Mouse (Mus musculus) CD4-positive, CD25-positive, alpha-beta regulatory T cell, adult 2 months (primary cell): Measurements from ENCODE around the gene Hyls1.

Source experiments
- DNase-seq: peaks from one replicate; pipeline ENCODE4 v3.0.0-alpha.2; 2012; ENCODE audit warnings: low read depth, low spot score

Hyls1 gene

DNA sequence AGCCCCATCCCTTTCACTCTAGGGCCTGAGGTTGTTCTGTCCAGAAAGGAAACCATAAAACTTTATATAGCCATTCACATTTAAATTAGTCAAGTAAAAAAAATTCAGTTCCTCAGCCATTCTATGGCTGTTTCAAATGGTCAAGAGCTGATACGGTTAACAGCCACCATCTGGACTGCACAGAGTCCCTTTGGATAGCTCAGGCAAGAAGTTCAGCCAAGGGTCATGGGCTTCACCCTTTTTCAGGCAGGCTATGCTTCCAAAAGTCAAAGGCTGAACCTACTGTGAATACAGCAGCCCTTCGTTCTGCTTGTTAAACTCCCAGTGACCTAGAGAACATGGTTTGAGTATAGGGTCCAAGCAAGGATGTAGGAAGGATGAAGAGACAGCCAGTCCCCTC is 25.5 kb downstream of the Hyls1 start:
- no peak for DNase-seq

GRCm38 (mm10) chr9:35543099-35543860 is 26.9 kb downstream of the Hyls1 start:
- DNase-seq: no peak

GRCm38 (mm10) chr9:35541941-35542340 is 28.3 kb downstream of the Hyls1 start:
- DNase-seq: no peak

DNA sequence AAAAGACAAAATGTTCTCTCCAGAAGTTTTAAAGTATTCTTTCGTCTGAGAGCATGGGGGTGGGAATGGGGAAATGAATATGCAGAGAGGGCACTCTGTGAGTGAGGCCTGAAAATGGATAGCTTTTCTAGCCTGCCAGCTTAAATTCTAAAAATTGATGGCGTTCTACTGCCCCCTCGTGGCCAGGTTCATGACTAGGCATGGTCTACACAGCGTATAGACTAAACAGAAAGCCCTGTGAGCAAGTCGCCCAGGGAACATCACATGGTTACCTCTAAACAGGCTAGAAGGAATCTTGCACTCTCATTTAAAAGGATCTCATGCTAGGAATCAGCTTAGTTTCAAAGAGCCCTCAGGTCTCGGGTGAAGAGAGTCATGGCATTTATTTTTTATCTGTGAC is 28.7 kb downstream of the Hyls1 start:
- DNase-seq: peak; percentile 86

- no peak for DNase-seq
These were observed 29.2 kb downstream of the Hyls1 start for GRCm38 (mm10) chr9:35541024-35541423.

DNA sequence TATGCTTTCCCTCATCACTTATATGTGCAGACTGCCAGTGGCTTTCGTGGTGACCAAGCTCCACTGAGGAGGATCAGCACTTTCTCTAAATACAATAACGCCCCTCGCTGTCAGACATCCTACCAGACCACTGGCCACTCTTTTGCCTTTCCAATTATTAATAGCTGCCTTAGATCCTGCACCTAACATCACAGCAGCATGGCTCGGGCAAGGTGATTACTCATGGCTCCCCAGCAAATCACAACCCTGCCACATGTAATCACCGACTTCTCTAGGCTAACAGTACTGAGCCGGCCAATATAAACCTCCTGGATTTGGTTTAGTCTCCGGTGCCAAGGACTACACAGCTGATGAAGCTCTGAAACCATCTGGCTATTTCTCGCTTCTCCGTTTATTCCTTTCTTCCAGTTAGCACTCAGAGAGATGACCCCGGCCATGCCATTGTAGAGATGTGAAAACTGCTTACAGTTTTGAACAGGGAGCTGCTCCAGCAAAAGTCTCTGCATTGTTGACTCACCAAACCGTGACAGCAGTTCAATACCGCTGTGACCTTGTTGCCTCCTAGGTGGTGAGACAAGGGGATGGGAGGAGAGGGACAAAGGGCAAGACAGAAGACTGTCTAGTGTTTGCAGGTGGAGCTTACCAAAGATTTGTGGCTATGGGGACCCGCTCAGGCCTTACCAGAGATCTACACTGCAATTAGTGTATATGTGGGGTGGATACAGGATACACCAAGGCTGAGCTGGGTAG is 31.0 kb downstream of the Hyls1 start:
- no peak for DNase-seq

DNA sequence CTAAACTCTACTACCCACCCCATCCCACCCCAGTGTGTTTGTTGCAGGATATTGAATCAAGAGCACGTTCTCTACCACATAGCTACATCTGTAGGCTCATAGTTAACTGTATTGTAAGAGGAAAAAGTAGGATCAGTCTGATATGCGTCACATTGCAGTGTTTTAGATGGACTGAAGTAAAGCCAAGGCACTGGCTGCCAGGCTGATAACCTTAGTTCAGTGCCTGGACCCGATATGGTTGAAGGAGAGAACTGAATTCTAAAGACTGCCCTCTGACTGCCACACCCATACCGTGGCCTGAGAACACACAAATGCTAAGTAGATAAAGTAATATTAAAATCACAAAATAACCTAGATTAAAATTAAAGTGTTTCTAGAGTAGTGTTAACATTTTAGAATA is 34.3 kb downstream of the Hyls1 start:
- DNase-seq: no peak

DNA sequence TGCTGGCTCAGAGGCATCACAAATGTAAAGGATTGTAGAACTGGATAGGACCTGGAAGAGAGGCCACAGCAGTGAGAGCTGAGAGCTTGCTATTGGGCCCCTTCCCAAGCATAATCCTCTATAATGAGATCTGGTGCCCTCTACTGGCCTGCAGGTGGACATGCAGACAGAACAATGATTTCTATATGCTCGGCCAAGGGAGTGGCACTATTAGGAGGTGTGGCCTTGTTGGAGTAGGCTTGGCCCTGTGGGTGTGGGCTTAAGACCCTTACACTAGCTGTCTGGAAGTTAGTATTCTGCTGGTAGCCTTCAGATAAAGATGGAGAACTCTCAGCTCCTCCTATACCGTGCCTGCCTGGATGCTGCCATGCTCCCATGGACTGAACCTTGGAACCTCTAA is 35.1 kb downstream of the Hyls1 start:
- peak; percentile 71 for DNase-seq

DNA sequence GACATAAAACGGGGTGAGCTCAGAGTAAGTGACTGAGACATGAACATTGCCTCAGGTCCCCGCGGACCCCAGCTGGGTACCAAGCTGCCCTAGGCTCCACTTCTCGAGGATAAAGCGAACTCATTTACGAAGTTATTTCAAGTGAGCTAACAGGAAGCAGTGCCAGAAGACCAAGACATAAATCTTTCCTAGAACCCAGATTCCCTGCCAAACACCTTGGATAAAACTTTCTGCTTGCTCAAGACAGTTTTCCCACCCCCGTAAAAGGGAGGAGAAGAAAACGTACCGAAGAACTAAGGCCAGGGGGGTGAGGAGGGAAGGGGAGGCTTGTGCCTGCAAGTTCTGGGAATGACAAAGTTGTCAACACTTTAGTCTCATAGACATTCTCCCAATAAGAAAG is 36.9 kb downstream of the Hyls1 start:
- no peak for DNase-seq

- DNase-seq: no peak
These were observed 40.4 kb downstream of the Hyls1 start for GRCm38 (mm10) chr9:35529796-35530195.

DNA sequence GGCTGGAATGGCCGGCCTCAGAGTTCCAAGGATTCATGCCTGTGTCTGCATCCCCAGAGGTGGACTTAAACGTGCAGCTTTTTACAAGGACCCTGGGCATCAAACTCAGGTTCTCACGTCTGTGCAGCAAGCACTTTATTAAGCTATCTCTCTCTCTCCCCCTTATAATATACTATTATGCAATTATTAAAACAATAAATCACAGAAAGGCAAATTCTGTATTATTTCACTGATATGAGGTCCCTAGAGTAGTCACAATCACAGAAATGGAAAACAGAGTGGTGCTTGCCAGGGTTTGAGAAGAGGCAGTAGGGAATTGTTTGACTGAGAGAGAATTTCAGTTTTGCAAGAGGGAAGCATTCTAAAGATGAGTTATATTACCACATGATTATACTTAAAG is 41.1 kb downstream of the Hyls1 start:
- DNase-seq: no peak

- peak; percentile 83 for DNase-seq
These were observed 46.2 kb downstream of the Hyls1 start for GRCm38 (mm10) chr9:35523941-35524411.

GRCm38 (mm10) chr9:35523541-35523940 is 46.7 kb downstream of the Hyls1 start:
- no peak for DNase-seq

- DNase-seq: no peak
These were observed 47.2 kb downstream of the Hyls1 start for GRCm38 (mm10) chr9:35522821-35523515.

- DNase-seq: no peak
These were observed 48.0 kb downstream of the Hyls1 start for GRCm38 (mm10) chr9:35522241-35522640.

DNA sequence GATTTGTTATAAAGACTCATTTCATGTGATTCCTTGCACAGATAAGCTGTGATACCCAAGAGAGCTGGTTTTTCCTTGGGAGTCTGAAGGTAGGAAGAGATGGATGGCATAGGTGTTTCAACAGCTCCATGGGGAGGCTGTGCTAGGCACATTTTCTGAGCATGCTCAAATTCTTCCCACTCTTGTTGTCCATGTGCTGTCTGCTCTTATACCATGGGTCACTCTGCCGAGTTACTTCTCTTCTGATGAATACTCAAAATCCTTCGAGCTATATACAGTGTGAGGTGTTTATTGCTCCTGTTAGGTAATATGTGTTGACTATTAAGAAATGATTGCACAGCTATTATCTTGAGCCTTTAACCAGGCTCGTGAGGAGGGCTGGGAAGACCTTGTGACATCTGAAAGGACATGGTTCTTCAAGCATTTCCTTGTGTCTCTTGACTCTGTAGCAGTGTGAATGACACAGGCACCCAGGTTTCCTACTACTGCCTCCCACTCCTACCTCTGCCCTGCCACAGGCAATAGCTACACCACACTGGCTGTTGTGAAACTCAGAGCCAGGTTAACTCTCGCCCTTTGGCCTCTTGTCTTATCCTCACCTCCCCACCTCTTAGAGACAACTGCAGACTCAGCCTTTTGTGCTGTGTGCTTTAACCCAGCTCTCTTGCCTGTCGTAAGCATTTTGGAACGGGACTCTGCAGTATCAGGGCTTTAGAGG is 49.4 kb downstream of the Hyls1 start:
- DNase-seq: no peak

DNA sequence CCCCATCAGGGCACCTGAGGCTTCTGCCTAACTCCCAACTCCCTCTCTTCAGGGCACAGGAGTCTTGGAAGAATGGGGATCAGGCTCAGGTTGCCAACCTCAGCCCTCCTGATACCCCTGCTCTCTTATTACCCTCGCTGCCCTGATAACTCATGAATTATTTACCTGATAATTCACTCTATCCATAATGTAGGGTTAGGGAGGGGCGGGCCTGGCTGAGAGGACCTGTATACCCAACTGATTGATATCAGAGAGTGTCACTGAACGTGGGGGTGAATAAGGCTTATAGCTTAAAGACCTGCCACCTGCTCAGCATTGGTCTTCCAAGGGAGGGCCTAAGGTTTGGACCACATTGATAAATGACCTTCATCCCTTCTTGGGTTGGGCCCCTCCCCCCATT is 52.0 kb downstream of the Hyls1 start, which contains the start of gene Gm1113:
Gene Gm1113, minus strand, starts transcription at position 101 of the 400 bp plus-strand sequence.
- no peak for DNase-seq

DNA sequence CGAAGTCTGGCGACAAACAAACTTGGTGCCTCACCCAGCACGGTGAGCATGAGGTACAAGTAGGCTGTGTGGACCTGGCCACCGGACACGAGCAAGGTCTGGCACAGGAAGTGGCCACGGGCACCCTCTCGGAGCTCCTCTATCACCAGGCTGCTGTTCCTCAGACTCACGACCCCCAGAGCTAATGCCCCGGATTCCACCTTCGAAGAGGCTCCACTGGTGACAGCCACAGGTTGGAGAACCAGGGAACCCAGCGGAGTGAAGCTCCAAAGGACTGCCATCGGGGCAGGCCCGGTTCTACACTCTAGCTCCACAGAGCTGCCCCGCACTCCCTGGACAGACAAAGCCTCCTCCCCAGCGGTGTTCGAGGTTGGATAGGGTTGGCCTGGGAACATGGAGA is 53.5 kb downstream of the Hyls1 start:
- DNase-seq: no peak

GRCm38 (mm10) chr9:35516182-35516581 is 54.0 kb downstream of the Hyls1 start:
- no peak for DNase-seq

DNA sequence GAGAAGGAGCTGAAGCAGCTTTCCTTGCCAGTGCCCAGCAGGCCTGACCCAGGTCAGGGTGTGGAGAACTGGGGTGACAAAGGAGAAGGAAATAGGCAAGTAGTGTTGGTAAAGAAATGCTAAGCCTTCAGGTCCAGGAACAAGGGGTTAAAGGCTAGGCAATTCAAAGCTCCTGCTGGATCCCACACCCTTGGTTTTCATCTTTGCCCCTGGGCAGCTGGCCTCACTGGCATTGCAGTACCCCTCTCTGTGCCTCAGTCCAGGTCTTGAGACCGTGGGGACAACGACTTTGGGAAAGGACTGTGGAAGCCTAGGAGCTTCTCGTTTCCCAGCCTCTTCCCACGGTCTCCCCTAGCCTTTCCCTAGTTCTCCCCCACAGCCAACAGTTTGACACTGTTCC is 56.3 kb downstream of the Hyls1 start:
- DNase-seq: no peak
